Mouse (Mus musculus) spleen, adult 18-20 months (tissue): ENCODE measurements around the gene Fam151a.
"Not testable (repeated sequence)": the region's sequence is repeated elsewhere in the genome, so short reads cannot be mapped to it uniquely, and the experiment has no call there.

Experiments
- DNase-seq, 2 experiments: peaks; one replicate each; pipeline ENCODE4 v3.0.0; 2022; ENCODE audit warnings: mixed read lengths in 2 of 2

The Fam151a gene

DNA sequence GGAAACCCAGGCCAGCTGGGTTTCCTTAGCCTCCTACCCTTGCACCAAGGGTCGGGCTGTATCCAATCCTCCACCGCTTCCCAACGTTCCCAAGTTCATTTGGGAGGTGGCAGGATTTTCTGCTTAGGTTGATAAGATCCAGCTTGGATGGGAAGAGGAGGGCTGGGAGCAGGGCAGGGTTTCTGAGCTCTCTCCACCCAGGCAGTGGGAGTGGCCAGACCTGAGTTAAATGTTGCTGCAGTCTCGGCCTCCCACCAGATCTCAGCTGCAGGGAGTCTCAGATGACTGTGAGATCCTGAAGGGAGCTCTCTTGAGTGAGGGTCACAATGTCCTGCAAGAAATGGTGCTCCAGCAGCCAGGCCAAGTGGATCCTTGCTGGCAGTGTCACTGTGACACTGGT is at the start of gene Fam151a:
Fam151a (plus strand) TSS at position 254 of the 400 bp plus-strand sequence.
- no peak for DNase-seq

GRCm38 (mm10) chr4:106688636-106689296 is 44.9 kb upstream of the Fam151a start:
- DNase-seq: no peak

- DNase-seq: no peak
Measured at GRCm38 (mm10) chr4:106693841-106694430, 39.8 kb upstream of the Fam151a start.

GRCm38 (mm10) chr4:106699989-106700388 is 33.7 kb upstream of the Fam151a start:
- no peak for DNase-seq

DNA sequence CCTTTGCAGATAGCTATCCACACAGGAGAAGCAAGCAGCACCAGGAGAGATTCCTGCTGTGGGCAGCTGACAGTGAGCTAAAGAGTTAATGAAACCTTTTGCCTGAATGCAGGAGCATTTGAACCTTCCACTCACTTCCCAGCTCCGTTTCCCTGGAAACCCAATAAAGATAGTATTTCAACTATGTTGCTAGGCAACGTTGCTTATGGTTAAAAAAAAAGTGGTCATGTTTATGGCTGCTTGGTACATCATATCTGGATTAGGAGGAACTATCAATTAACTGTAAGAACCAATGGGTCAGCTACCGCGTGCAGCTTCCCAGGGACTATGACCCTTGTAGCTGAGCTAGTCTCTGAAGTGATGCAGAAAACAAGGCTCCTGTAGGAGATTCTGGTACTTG is 32.9 kb upstream of the Fam151a start:
- no peak for DNase-seq

DNA sequence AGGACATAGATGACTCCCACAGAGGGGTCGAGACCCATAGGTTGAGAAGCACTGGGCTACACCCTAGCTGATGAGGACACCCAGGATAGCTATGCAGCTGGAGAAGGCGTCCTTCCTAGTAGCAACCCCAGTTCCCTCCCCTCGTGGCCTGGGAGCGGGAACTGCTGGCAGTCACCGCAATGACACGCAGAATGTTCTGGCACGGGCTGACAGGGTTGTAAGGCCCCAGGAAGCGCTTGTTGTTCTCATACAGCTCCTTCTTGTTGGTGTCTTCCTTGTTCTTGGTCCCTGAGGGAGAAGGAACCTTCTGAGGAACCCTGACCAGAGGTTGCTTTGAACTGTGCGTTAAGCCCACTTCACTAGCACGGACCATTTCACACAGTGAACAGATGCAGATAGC is 29.7 kb upstream of the Fam151a start:
- DNase-seq: no peak

GRCm38 (mm10) chr4:106704416-106704815 is 29.3 kb upstream of the Fam151a start:
- no peak for DNase-seq

DNA sequence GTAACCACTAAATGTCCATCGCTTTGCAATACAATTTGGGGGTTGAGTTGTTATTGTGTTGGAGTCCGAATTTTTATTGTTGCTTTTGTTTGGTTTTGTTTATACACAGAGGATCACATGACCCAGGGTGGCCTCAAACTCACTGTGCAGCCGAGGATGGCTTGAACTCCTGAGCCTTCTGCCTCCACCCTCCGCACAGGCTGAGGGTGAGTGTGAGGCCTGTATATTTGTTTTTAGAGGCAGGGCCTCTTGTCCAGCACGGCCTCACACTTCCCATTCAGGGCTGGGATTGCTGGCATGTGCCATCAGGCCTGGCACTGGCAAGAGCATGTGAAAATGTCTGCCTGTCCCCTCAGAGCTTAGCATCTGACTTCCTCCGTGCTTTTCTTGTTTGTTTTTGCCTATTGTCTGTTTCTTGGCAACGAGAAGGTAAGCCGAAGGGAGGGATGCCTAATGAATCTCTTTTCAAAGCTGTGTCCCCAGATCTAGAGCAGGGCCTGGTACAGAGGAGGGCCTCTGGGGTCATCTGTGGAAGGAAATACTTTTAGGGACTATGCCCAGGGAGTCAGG is 28.5 kb upstream of the Fam151a start:
- no peak for DNase-seq

DNA sequence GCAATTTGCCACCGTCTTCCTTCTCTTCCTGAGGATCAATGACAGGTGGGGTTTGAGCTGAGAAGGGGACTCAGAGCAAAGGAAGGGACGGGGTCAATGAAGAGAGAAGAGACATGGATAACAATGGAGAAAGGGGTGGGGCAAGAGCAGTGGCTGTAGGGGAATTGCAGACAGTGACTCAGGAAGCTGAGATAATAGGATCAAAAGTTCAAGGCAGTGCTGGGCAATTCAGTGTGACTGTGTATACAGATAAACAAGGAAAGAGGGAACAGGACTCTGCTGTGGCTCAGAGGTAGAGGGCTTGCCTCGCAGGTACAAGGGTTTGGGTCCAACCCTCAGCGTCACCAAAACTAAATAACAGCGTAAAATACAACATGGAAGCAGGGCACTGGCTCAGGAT is 25.7 kb upstream of the Fam151a start:
- DNase-seq: no peak

DNA sequence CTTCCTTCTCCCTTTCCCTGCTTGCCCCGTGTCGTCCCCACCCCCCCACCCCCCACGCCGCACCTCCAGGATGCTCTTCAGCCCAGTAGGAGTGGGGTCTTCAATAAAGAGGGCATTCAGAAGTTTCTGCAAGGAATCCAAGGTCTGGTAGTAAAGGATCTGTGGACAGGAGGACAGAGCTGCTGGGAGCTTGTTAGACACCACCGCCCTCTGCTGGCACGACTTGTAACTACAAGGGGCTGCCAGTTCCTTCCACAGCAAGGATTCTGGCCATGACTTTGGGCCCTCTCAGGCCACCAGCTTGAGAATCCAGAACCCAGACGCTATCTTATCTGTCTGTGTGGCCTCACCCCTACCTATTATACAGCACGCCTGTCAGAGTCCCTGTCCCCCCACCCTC is 25.3 kb upstream of the Fam151a start:
- peak; percentile 47 to 73 for DNase-seq

GRCm38 (mm10) chr4:106713622-106714021 is 20.1 kb upstream of the Fam151a start:
- no peak for DNase-seq

- no peak for DNase-seq
Measured at GRCm38 (mm10) chr4:106720631-106721030, 13.1 kb upstream of the Fam151a start.

GRCm38 (mm10) chr4:106730814-106731213 is 2.9 kb upstream of the Fam151a start, which contains the start of gene Mroh7:
Gene Mroh7 (minus strand): TSS chr4:106730925.
- DNase-seq: no peak

DNA sequence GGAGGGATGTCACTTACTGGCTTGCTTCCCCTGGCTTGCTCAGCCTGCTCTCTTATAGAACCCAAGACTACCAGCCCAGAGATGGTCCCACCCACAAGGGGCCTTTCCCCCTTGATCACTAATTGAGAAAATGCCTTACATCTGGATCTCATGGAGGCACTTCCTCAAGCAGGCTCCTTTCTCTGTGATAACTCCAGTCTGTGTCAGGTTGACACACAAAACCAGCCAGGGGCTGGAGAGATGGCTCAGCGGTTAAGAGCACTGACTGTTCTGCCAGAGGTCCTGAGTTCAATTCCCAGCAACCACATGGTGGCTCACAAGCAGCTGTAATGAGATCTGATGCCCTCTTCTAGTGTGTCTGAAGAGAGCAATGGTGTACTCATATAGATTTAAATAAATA is 3.2 kb downstream of the Fam151a start:
- not testable (repeated sequence) for DNase-seq

DNA sequence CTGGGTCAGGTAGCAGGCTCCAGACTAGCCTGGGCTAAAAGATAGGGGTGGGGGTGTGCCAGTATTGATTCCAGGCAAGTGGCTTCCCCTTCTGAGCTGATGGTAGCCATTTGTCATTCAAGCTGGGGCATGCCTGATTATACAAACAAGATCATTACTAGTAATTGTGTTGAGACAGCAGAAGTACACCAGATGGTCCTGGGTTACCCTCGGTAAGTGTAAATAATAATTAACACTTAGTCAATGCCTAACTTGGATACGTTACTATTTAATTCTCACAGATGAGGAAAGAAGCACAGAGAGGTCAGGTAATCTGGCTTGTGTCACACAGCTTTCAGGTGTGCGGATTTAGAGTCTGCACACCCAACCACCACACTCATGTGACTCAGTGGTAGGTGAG is 4.2 kb downstream of the Fam151a start:
- DNase-seq: no peak

DNA sequence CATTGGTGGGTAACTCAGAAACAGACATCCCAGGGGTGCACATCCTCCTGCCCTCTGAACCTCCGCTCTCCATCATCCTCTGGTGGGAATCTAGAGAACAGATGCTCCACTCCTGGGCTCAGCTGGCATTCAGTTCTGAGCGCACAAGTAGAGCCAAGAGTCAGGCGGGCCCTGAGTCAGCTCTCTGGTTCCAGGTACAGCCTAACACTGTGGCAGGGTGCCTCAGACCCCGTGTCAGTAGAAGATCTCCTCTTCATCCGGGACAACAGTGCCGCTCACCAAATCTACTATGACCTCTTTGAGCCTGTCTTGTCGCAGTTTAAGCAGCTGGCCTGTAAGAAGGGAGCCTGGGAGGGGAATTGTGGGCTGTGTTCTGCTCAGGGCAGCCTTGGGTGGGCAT is 12.2 kb downstream of the Fam151a start:
- DNase-seq: no peak

DNA sequence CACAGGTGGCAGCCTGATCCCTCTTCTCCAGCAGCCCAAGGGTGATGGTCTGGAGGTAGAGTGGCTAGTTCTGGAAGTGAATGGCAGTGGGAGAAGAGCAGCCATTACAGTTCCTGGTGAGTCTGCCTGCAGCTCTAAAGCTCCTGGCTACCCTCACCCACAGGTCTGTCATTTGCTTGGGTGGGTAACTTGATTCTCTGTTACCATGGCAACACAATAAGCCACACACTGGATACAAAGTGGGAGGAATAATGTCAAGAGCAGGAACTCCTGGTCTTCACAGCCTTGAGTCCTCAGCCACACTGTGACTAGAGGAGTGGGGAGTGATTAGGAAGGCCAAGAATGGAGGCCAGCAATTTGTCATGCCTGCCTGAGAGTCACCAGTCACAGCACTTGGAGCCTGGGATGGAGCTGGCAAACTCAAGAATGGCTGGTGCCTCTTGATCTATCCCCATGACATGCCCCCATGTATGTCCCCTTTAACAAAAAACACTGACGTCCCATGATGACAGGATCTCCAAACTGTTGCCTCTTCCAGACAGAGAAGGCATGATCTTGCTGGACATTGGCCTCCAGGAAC is 13.4 kb downstream of the Fam151a start:
- DNase-seq: no peak

DNA sequence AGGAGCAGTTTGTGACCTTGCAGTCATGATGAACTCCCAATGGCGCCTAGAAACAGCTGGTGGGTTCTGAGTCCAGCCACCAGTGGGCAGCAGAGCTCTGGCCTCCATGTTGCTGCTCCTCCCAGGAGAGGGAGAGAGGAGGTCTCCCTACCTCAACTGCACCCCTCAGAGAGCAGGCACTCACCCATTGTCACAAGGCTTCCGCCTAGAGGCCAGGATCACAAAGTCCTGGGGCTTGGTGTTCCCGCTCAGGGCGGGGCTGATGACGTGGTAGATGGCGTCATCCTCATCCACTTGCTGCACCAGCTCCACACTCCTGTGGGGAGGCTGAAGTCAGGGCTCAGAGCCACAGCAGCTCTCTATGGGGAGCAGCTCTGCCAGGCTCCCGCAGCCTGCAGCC is 16.0 kb downstream of the Fam151a start:
- DNase-seq: no peak

GRCm38 (mm10) chr4:106751726-106752125 is 18.0 kb downstream of the Fam151a start:
- DNase-seq: no peak

DNA sequence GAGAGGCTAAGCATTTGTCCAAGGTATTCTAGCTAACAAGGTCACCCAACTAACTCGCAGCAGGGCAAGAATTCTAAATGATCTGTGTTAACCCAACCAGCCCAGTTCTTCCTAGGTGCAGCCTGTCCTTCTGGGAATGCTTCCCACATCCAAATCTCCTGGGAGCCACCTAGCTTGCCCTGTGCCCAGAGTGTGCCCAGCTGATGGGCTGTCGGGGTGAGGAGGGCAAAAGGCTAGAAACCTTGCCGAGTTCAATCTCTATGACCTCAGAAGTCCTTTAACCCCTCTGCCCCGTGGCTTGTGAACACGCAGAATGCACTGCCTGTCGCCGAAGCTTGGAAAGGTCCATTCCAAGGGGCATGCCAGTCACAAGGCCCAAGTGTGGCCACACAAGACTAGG is 30.5 kb downstream of the Fam151a start:
- DNase-seq: no peak

DNA sequence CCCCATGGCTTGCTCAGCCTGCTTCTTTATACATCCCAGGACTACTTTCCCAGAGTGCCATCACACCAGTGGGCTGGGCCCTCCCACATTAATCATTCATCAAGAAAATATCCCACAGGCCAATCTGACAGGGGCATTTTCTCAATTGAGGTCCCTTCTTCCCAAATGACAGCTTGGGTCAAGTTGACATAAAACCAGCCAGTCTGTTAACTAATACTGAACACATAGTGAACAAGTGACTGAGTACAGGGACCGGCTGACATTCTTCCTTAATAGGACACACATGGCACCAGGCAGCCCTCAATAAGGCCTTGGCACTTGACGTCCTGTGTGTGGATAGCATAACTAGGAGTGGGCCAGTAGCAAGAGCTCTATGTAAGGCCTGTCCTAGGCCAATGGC is 35.6 kb downstream of the Fam151a start:
- DNase-seq: no peak

- DNase-seq: no peak
Measured at GRCm38 (mm10) chr4:106772558-106772957, 38.9 kb downstream of the Fam151a start.

DNA sequence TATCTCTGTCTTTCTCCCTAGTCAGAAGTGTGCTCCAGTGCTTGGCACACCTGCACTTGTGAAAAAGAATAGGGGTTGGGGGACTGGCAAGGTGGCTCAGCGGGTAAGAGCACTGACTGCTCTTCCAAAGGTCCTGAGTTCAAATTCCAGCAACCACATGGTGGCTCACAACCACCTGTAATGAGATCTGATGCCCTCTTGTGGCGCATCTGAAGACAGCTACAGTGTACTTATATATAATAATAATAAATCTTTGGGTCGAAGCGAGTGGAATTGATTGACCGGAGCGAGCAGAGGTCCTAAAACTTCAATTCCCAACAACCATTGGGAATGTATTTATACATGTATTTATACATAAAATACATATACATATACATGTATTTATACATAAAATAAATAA is 42.1 kb downstream of the Fam151a start:
- not testable (repeated sequence) for DNase-seq

DNA sequence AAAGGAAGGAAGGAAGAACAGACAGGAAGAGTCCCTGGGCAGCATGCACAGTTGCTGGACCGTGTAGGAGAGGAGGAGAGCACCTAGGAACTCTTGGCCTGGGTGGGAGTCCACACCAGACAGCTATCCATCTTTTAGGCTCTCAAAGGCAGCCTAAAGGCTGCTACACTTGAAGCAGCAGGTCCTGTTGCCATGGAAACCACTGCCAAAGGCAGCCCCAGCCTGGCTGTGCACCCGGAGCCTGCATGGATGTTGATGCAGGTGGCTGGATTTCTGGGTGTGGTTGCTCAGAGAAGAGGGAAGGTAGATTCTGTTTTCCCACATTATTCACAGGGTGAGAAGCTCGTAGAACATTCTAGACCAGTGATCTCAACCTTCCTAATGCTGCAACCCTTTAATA is 43.3 kb downstream of the Fam151a start:
- no peak for DNase-seq
